Mouse (Mus musculus) layer of hippocampus, postnatal 14 days (tissue): ENCODE data around the gene Fam83g. TPM values are rescaled to one million over a fixed set of nuclear protein-coding genes. Genes with fewer than 3 reads are reported as not detected.
"Not testable (repeated sequence)": the region's sequence is repeated elsewhere in the genome, so short reads cannot be mapped to it uniquely, and the experiment has no call there.

Experiments
- DNase-seq, 2 experiments: peaks; one replicate each; pipeline ENCODE4 v3.0.0; 2021 to 2022; ENCODE audit warnings: low spot score in 2 of 2, mixed read lengths in 1 of 2
- long read RNA-seq, 2 experiments: library from polyadenylated mRNA; stranded (forward); transcript quantifications; one replicate each; pipeline ENCODE4 v2.0.0; 2021
- total RNA-seq, 2 experiments: library from RNA; stranded (reverse); gene quantifications; 2 replicates each; pipeline ENCODE4 v1.2.3; 2021

Fam83g gene
- under 1 TPM in 1 of 2 experiments, not detected in 1; 0.07 TPM for total RNA-seq
- long read RNA-seq, experiment 1, result 0 reads
- long read RNA-seq, experiment 2, result 0 reads

- no peak for DNase-seq
Measured at GRCm38 (mm10) chr11:61683907-61684731, at the start of gene Fam83g. Gene Fam83g (plus strand): TSS chr11:61684091.

GRCm38 (mm10) chr11:61636309-61636708, 47.6 kb upstream of the Fam83g start:
- not testable (repeated sequence) for DNase-seq

- no peak for DNase-seq
Measured at GRCm38 (mm10) chr11:61637413-61637812, 46.5 kb upstream of the Fam83g start.

- no peak for DNase-seq
Measured at GRCm38 (mm10) chr11:61637856-61638255, 46.0 kb upstream of the Fam83g start.

- no peak for DNase-seq
Measured at GRCm38 (mm10) chr11:61638764-61639536, 44.9 kb upstream of the Fam83g start.

GRCm38 (mm10) chr11:61639601-61640177, 44.2 kb upstream of the Fam83g start:
- no peak for DNase-seq

- not testable (repeated sequence) for DNase-seq
Measured at GRCm38 (mm10) chr11:61640585-61640984, 43.3 kb upstream of the Fam83g start.

GRCm38 (mm10) chr11:61642106-61642505, 41.8 kb upstream of the Fam83g start:
- no peak for DNase-seq

- DNase-seq, result no peak
Measured at GRCm38 (mm10) chr11:61643184-61643961, 40.5 kb upstream of the Fam83g start.

- peak; percentile 49 to 66 for DNase-seq
Measured at GRCm38 (mm10) chr11:61644576-61645326, 39.1 kb upstream of the Fam83g start.

GRCm38 (mm10) chr11:61645357-61645857, 38.5 kb upstream of the Fam83g start:
- DNase-seq, result no peak

- DNase-seq, result no peak
Measured at GRCm38 (mm10) chr11:61646499-61647039, 37.3 kb upstream of the Fam83g start.

GRCm38 (mm10) chr11:61647110-61647910, 36.6 kb upstream of the Fam83g start:
- DNase-seq, result no peak

GRCm38 (mm10) chr11:61647956-61648748, 35.7 kb upstream of the Fam83g start:
- no peak for DNase-seq

GRCm38 (mm10) chr11:61648749-61649115, 35.2 kb upstream of the Fam83g start:
- DNase-seq, result peak in 1 of 2 experiments; percentile 70

GRCm38 (mm10) chr11:61649163-61649580, 34.7 kb upstream of the Fam83g start:
- DNase-seq, result no peak

GRCm38 (mm10) chr11:61649626-61650025, 34.3 kb upstream of the Fam83g start:
- no peak for DNase-seq
